Mouse (Mus musculus) kidney, postnatal 4 days (tissue): ENCODE measurements around the gene Ormdl2.
A peak's percentile ranks its signal among the peaks of the same experiment; 100 is the strongest.
"Not testable (repeated sequence)": the region's sequence is repeated elsewhere in the genome, so short reads cannot be mapped to it uniquely, and the experiment has no call there.

Source experiments
- DNase-seq, 2 experiments: peaks; one replicate each; pipeline ENCODE4 v3.0.0; 2021; ENCODE audit warnings: mixed read lengths in 2 of 2

The Ormdl2 gene

GRCm38 (mm10) chr10:128821358-128822056 is at the start of gene Ormdl2:
Ormdl2 (minus strand) TSS chr10:128821645.
- DNase-seq: peak; percentile 97 to 99

- DNase-seq: no peak
Observed at GRCm38 (mm10) chr10:128870341-128870740, 48.9 kb upstream of the Ormdl2 start.

GRCm38 (mm10) chr10:128866518-128866917 is 45.1 kb upstream of the Ormdl2 start:
- no peak for DNase-seq

- DNase-seq: no peak
Observed at GRCm38 (mm10) chr10:128866042-128866441, 44.6 kb upstream of the Ormdl2 start.

GRCm38 (mm10) chr10:128861176-128861575 is 39.7 kb upstream of the Ormdl2 start:
- no peak for DNase-seq

- no peak for DNase-seq
Observed at GRCm38 (mm10) chr10:128850339-128850738, 28.9 kb upstream of the Ormdl2 start.

GRCm38 (mm10) chr10:128848426-128848825 is 27.0 kb upstream of the Ormdl2 start:
- DNase-seq: no peak

- DNase-seq: no peak
Observed at GRCm38 (mm10) chr10:128846664-128847063, 25.2 kb upstream of the Ormdl2 start.

GRCm38 (mm10) chr10:128845516-128845915 is 24.1 kb upstream of the Ormdl2 start:
- DNase-seq: peak in 1 of 2 experiments; percentile 13

GRCm38 (mm10) chr10:128843260-128843659 is 21.8 kb upstream of the Ormdl2 start:
- DNase-seq: no peak

- no peak for DNase-seq
Observed at GRCm38 (mm10) chr10:128840612-128841011, 19.2 kb upstream of the Ormdl2 start.

- no peak for DNase-seq
Observed at GRCm38 (mm10) chr10:128839434-128839833, 18.0 kb upstream of the Ormdl2 start.

GRCm38 (mm10) chr10:128837400-128837799 is 16.0 kb upstream of the Ormdl2 start:
- no peak for DNase-seq

- no peak for DNase-seq
Observed at GRCm38 (mm10) chr10:128823821-128824220, 2.4 kb upstream of the Ormdl2 start.

- not testable (repeated sequence) for DNase-seq
Observed at GRCm38 (mm10) chr10:128823087-128823486, 1.6 kb upstream of the Ormdl2 start.

GRCm38 (mm10) chr10:128822135-128822534 is 690 bp upstream of the Ormdl2 start:
- DNase-seq: no peak

GRCm38 (mm10) chr10:128820217-128820616 is 1.2 kb downstream of the Ormdl2 start:
- no peak for DNase-seq

- no peak for DNase-seq
Observed at GRCm38 (mm10) chr10:128817033-128817432, 4.4 kb downstream of the Ormdl2 start, which contains the start of gene Sarnp. Sarnp (plus strand) TSS chr10:128817333.

GRCm38 (mm10) chr10:128807018-128807417 is 14.4 kb downstream of the Ormdl2 start:
- DNase-seq: no peak

- no peak for DNase-seq
Observed at GRCm38 (mm10) chr10:128806086-128806485, 15.4 kb downstream of the Ormdl2 start.

- peak; percentile 98 to 99 for DNase-seq
Observed at GRCm38 (mm10) chr10:128805092-128806000, 16.1 kb downstream of the Ormdl2 start.

- DNase-seq: peak; percentile 75 to 86
Observed at GRCm38 (mm10) chr10:128804271-128805091, 17.0 kb downstream of the Ormdl2 start, which contains the start of gene Tmem198b. Tmem198b (minus strand) TSS chr10:128804370.
